Comparison of ENCODE assay signal across 8 mouse cellular contexts in the genomic region with DNA sequence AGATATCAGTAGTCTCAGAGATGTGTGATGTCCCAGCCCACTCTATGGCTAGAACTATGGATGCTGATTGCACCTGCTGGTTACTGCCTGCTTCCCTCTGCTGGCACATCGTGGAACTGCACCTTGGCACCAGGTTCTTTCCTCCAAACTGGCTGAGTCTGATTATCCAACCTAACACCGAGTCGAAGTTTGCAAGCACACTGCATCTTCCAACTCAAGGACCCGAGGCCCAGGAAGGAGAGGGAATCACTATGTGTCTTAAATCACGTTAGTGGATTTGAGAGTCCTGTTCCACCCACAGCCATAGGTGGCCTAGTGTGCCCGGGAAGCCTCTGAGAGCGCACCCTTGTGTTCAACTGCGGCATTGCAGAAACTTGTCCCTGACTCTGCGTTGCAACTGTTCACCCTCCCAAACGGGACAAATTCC. TPM values are rescaled to one million over a fixed set of nuclear protein-coding genes. Genes with fewer than 3 reads are reported as not detected.
DNase-seq lines count a peak whose midpoint lies in the region; ATAC-seq and TF ChIP-seq lines count a peak whose summit lies in the region.

No protein-coding gene starts in this region.

- no peak overlapping the region for H3K4me2 ChIP-seq in liver, postnatal 0 days (ENCODE audit: low read depth, low read length)

- no peak overlapping the region for H3K4me3 ChIP-seq in cortical plate, adult 2 months (ENCODE audit: insufficient read depth, low read length)
- no peak overlapping the region for H3K4me3 ChIP-seq in liver, postnatal 0 days (ENCODE audit: low read depth, low read length)

- H3K9ac ChIP-seq in liver, postnatal 0 days (replicated peaks): no peak overlapping the region

- no peak for TF ChIP-seq POLR2A in cortical plate, adult 2 months (IDR thresholded peaks at IDR 0.05; ENCODE audit: extremely low read depth, insufficient read depth, low read length)

- peak; percentile 61 for ATAC-seq in CD4-positive, CD25-positive, alpha-beta regulatory T cell, adult 4 months
- peak; percentile 68 for ATAC-seq in liver, postnatal 0 days

- H3K27me3 ChIP-seq in liver, postnatal 0 days (ENCODE audit: insufficient read depth, low read length): no peaks in the 10 kb centered on the region

- no peak for TF ChIP-seq EP300 in liver, postnatal 0 days (IDR thresholded peaks at IDR 0.05; ENCODE audit: low read depth)

- peak; percentile 76 for TF ChIP-seq CTCF in cortical plate, adult 2 months (IDR thresholded peaks at IDR 0.05; ENCODE audit: extremely low read depth, insufficient read depth, low read length)
- TF ChIP-seq CTCF in liver, postnatal 0 days (IDR thresholded peaks at IDR 0.05; ENCODE audit: low read depth): peak; percentile 86

- WGBS in liver, postnatal 0 days (ENCODE audit: insufficient replicate concordance): 12% methylated on average over 10 of the region's 10 CpGs

- no peaks in the 10 kb centered on the region; the same call in none of the 2 replicates for H3K4me1 ChIP-seq in cortical plate, adult 2 months (ENCODE audit: control insufficient read depth, insufficient read depth, low read length)
- no peaks in the 10 kb centered on the region for H3K4me1 ChIP-seq in liver, postnatal 0 days (ENCODE audit: insufficient read depth)

- H3K9me3 ChIP-seq in liver, postnatal 0 days (ENCODE audit: low read length): no peaks in the 10 kb centered on the region

- peak; percentile 81 to 95 for DNase-seq in adrenal gland, adult (ENCODE audit: inconsistent age in 2 of 2, low spot score in 1 of 2)
- peak; percentile 63 to 85 for DNase-seq in gastrocnemius, postnatal 4 days (ENCODE audit: low spot score in 2 of 2)
- peak; percentile 82 for DNase-seq in kidney, postnatal 14 days
- peak; percentile 87 for DNase-seq in liver, postnatal 0 days
- DNase-seq in ovary, postnatal 36 days (ENCODE audit: low spot score): peak; percentile 81
- peak; percentile 85 for DNase-seq in thymus, postnatal 25 days

- no peak overlapping the region for H3K27ac ChIP-seq in cortical plate, adult 2 months (ENCODE audit: insufficient read depth, low read length)
- H3K27ac ChIP-seq in liver, postnatal 0 days (ENCODE audit: low read depth): no peak overlapping the region

- no peaks in the 10 kb centered on the region for H3K36me3 ChIP-seq in liver, postnatal 0 days (replicated peaks; ENCODE audit: insufficient read depth, low read length)

RNA-seq across cellular contexts. Expression of a gene that starts 17.3 kb away (rescaled TPM):
- polyA plus RNA-seq in CD4-positive, CD25-positive, alpha-beta regulatory T cell, adult 4 months (2017; shearing (Covaris generic)): not detected
- 30.0 and 31.4 TPM in 2 replicates for polyA plus RNA-seq in cortical plate, adult 2 months (2012; rRNA removed)
- 1 to 10 TPM; 7.8 to 8.7 TPM for total RNA-seq in gastrocnemius, postnatal 4 days (2021)
- 3.1 and 3.6 TPM in 2 replicates for polyA plus RNA-seq in liver, postnatal 0 days (2015; fragmentation: Nextera tagmentation; extraction: Ambion mirVana)
